Mouse (Mus musculus) bone marrow, adult 2 months (tissue): ENCODE measurements at regions not wholly inside any gene's neighbourhood (a gene's known extent, or its start where the extent isn't known, plus 50 kb on each side); places are given as distances from the start of the nearest gene placed in this dataset.

Experiments used
- CTCF ChIP-seq: fragments of 200-500 bp; IDR thresholded peaks from 2 replicates; pipeline ENCODE4 v1.5.1; 2011; ENCODE audit warnings: low read length, control low read depth; ENCODE audit not compliant: control insufficient read depth, insufficient read depth
- POLR2A ChIP-seq: fragments of 200-500 bp; IDR thresholded peaks from 2 replicates; pipeline ENCODE4 v1.6.1; 2011; ENCODE audit warnings: low read depth, mild to moderate bottlenecking, control low read depth, low read length, borderline replicate concordance; ENCODE audit not compliant: control insufficient read depth

DNA sequence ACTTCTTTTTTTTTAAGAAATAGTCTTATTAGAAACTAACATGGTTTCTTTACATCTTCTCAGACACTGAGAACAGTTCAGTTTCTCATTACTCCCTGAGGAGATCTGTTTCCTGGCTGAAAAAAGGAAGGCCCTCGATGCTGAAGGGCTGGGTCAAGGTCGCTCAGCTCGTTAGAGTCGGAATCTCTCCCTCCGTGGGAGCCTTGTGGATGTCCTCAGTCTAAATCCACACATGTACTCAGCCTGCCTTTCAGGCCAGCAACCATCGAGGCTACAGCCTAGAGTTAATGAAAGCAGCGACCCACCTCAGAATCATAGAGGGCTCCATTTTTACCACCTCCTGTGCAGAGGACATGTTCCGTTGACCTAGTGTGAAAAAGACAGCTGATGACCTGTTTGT lies 190.2 kb upstream of the Hnrnpa3 start:
- TF ChIP-seq CTCF (no peak), POLR2A (no peak)
